Mouse (Mus musculus) brain, embryonic 14.5 days (tissue): ENCODE data around the gene Chst13.

Source experiments
- CTCF ChIP-seq: fragments of 200-500 bp; IDR thresholded peaks from 2 replicates; pipeline ENCODE4 v1.5.1; 2012; ENCODE audit warnings: inconsistent platforms, mild to moderate bottlenecking, moderate library complexity, borderline replicate concordance; ENCODE audit not compliant: insufficient read depth, insufficient read length; ENCODE audit errors: extremely low read depth
- POLR2A ChIP-seq: fragments of 200-500 bp; IDR thresholded peaks from 2 replicates; pipeline ENCODE4 v1.6.1; 2012; ENCODE audit warnings: mild to moderate bottlenecking, inconsistent platforms, borderline replicate concordance; ENCODE audit not compliant: poor library complexity, insufficient read depth, insufficient read length, severe bottlenecking; ENCODE audit errors: extremely low read depth

DNA sequence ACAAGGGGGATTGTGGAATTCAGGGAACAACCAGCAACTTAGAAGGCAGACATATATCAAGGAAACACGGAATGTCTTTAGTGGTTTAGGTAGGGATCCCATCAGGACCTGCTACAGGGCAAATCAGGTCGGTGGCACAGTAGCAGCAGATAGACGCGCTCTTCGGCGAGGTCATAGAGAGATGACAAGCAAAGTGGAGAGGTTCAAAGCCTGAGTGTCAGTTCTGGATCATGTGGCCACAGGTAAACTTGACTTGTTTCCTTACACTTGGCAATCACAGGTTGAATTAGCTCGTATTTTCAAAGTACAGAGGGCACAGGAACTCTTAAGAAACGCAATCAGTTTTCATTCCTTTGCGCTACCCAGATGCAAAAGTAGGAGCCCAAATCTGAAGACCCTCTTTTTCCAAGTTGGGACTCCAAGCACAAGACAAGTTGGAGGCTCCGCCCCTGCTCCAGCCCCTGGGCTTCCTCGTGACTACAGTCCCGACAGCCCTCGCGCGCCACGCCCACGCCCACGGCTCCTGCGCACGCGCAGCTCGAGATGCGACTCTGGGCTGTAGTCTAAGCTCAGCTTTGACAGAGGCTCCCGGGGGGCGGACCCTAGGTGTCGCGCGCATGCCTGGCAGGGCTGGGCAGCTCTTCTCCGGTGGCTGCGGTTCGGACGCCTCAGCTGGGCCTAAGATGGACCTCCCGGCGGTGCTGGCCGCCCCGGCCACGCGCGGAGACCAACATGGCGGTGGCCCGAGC lies 44.2 kb upstream of the Chst13 start, which contains the start of gene Zxdc:
- TF ChIP-seq POLR2A (peak; percentile 81), CTCF (no peak)
